Mouse (Mus musculus) embryo, embryonic 9.5 days (tissue): ENCODE measurements at regions not wholly inside any gene's neighbourhood (a gene's known extent, or its start where the extent isn't known, plus 50 kb on each side); places are given as distances from the start of the nearest gene placed in this dataset.

Experiments
- DNase-seq: peaks from one replicate; pipeline ENCODE4 v3.0.0-alpha.2; 2017; ENCODE audit errors: extremely low spot score

DNA sequence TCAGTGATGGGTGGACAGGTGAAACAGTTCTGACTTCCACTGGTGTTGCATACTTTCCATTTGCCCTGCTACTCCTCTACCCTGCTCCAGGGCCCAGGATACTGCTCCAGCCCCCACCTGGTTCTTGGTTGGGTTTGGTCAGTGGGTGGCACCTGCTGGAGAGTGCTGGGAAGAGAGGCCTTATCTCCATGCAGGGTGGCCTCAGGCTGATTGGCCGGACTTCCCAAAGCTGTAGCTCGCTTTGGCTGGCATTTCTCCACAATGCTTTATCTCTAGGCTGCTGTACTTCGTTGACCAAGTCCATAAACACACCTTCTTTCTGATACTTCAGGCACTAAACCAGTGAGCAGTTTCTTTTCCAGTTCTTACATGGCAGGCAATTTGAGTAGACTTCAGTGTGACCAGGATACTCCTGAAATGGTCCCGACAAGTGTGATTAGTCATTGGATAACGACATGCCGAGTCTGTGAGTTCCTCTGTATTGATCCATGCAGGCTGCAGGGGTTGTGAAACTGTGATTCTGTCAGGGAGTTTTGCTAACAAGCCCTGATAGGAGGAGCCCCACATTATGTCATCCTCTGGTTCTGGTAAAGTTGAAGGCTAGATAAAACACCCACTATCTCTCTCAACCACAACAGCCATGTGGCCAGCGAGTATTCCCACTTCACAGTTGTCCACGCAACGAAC is 50.1 kb upstream of the Nr5a2 start:
- DNase-seq: no peak
